Mouse (Mus musculus): Measurements from ENCODE around the gene Npcd. TPM values are rescaled to one million over a fixed set of nuclear protein-coding genes. Genes with fewer than 3 reads are reported as not detected.

The Npcd gene
- polyA plus RNA-seq, 1 experiment from 2014 or later: not detected

DNA sequence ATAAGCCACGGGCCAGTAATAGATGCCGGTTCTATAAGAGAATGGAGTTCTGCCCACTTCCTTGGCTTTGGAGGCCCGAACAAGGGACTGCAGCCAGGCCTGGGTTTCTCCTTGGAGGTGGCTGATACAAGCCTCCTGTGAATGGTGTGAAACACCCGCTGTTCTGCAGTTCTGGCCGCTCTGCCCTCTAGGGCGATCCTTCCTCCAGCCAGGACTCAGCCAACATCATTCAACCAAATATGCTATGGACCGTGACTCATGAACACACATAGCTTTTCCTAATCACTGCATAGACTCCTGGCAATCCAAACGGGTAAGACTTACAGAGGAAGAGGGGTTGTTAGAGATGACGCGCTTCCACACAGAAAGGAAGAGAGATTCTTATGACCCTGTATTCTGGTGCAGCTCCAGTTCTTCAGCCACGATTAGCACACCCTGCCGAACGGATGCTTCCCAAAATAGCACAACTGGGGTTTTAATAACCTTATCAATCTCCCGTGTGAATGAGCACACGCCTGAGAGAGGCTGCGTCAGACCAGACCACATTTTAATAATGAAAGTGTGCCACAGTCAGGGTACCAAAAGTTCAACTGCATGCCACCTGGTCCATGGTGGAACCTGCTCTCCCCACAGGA lies 66.6 kb downstream of the Npcd start:
- no peak overlapping the region for H3K4me2 ChIP-seq
- no peak overlapping the region for H3K4me3 ChIP-seq (ENCODE audit: low read depth, low read length)
- 88% methylated on average over 16 of the region's 16 CpGs for WGBS
- H3K4me1 ChIP-seq (ENCODE audit: control insufficient read depth, insufficient read depth, low read length): no peaks in the 10 kb centered on the region
- DNase-seq (ENCODE audit: low spot score, missing footprints): no peak
- no peaks in the 10 kb centered on the region for H3K9me3 ChIP-seq (ENCODE audit: control insufficient read depth, low read length)
- no peaks in the 10 kb centered on the region for H3K27me3 ChIP-seq (ENCODE audit: control insufficient read depth, insufficient read depth, low read length)
- no peak for ATAC-seq (ENCODE audit: low FRiP score)
- no peak overlapping the region for H3K27ac ChIP-seq (ENCODE audit: low read depth, low read length)
- H3K36me3 ChIP-seq (ENCODE audit: control insufficient read depth, insufficient read depth, low read length): peaks cover 2% of the 10 kb centered on the region; the same call in 1 of the 2 replicates
- H3K9ac ChIP-seq (ENCODE audit: low read length): no peak overlapping the region

DNA sequence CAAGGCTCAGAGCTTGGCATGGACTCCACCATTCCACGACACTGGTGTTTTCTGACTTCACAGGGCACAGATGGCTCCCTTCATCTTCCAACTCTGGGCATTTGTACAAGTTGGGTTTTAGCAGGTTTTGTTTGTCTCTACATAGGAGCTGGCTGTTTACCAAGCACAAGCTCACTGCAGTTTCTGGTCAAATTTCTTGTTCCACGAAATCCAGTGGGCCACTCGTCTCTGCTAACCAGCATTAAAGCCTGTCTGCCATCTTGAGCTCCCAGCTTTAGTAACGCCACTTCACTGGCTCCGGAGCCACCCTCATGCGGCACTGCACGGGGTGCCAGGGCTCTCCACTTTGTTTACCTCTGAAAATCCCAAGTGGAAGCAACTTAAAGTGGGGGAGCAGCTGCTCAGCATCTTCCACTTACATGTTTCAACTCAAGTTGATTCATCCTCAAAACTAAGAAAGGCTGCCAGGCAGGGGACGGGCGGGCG lies 67.4 kb downstream of the Npcd start:
- Histone ChIP-seq H3K27ac (ENCODE audit: low read depth, low read length) (no peak overlapping the region), H3K9ac (ENCODE audit: low read length) (no peak overlapping the region), H3K36me3 (ENCODE audit: control insufficient read depth, insufficient read depth, low read length) (peaks cover 2% of the 10 kb centered on the region; the same call in 1 of the 2 replicates), H3K4me2 (no peak overlapping the region), H3K27me3 (ENCODE audit: control insufficient read depth, insufficient read depth, low read length) (no peaks in the 10 kb centered on the region), H3K4me1 (ENCODE audit: control insufficient read depth, insufficient read depth, low read length) (no peaks in the 10 kb centered on the region), H3K9me3 (ENCODE audit: control insufficient read depth, low read length) (no peaks in the 10 kb centered on the region), H3K4me3 (ENCODE audit: low read depth, low read length) (no peak overlapping the region)
- ATAC-seq (ENCODE audit: low FRiP score) (no peak), DNase-seq (ENCODE audit: low spot score, missing footprints) (peak; percentile 12)
- 88% methylated on average over 10 of the region's 10 CpGs for WGBS

DNA sequence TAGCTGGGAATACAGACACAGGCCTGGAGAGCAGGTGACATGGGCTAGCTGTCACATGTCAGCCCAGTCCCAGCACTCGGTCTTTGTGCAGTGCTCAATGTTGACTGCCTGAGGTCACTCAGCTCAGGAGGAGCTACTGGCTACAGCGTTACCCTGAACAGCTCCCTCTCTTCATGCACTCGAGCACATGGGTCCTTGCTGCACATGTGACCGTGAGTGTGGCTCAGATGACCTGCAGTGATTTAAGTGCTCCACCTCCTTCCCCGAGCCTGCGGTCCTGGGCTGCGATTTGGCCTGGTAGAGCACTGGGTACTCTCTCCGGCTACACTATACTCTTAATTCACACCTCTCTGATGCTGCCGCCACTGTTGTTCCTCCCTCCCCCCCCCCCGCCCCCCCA lies 67.9 kb downstream of the Npcd start:
- 76% methylated on average over 9 of the region's 10 CpGs for WGBS
- H3K4me2 ChIP-seq: no peak overlapping the region
- no peaks in the 10 kb centered on the region for H3K4me1 ChIP-seq (ENCODE audit: control insufficient read depth, insufficient read depth, low read length)
- H3K36me3 ChIP-seq (ENCODE audit: control insufficient read depth, insufficient read depth, low read length): peaks cover 2% of the 10 kb centered on the region; the same call in 1 of the 2 replicates
- H3K9me3 ChIP-seq (ENCODE audit: control insufficient read depth, low read length): no peaks in the 10 kb centered on the region
- ATAC-seq (ENCODE audit: low FRiP score) (no peak), DNase-seq (ENCODE audit: low spot score, missing footprints) (peak; percentile 4)
- no peaks in the 10 kb centered on the region for H3K27me3 ChIP-seq (ENCODE audit: control insufficient read depth, insufficient read depth, low read length)
- no peak overlapping the region for H3K4me3 ChIP-seq (ENCODE audit: low read depth, low read length)
- H3K9ac ChIP-seq (ENCODE audit: low read length): no peak overlapping the region
- H3K27ac ChIP-seq (ENCODE audit: low read depth, low read length): no peak overlapping the region

DNA sequence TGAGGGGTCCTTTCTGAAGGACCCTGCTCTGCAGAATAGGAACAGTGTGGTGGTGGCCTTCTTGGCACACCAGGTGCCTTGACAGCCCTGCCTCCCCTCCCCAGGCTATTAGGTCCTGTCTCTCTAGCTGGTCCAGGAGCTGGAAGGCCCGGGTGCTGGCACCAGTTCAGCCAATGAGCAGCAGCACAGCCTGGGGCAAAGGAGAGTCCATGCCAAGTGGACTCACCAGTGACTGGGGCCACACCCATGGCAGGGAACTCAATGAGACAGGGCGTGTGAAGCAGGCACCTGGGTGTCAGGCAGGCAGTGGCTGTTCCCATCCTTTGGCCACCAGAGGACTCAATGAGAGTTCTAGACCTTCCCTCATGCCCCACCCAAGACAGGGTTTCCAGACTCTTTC lies 68.7 kb downstream of the Npcd start:
- H3K9me3 ChIP-seq (ENCODE audit: control insufficient read depth, low read length): no peaks in the 10 kb centered on the region
- H3K27ac ChIP-seq (ENCODE audit: low read depth, low read length): no peak overlapping the region
- ATAC-seq (ENCODE audit: low FRiP score): no peak
- WGBS: 74% methylated on average over 2 of the region's 2 CpGs
- H3K4me1 ChIP-seq (ENCODE audit: control insufficient read depth, insufficient read depth, low read length): no peaks in the 10 kb centered on the region
- H3K36me3 ChIP-seq (ENCODE audit: control insufficient read depth, insufficient read depth, low read length): peaks cover 2% of the 10 kb centered on the region; the same call in 1 of the 2 replicates
- no peak overlapping the region for H3K4me3 ChIP-seq (ENCODE audit: low read depth, low read length)
- no peak overlapping the region for H3K9ac ChIP-seq (ENCODE audit: low read length)
- peak; percentile 72 for DNase-seq (ENCODE audit: low spot score, missing footprints)
- no peaks in the 10 kb centered on the region for H3K27me3 ChIP-seq (ENCODE audit: control insufficient read depth, insufficient read depth, low read length)
- H3K4me2 ChIP-seq: no peak overlapping the region

DNA sequence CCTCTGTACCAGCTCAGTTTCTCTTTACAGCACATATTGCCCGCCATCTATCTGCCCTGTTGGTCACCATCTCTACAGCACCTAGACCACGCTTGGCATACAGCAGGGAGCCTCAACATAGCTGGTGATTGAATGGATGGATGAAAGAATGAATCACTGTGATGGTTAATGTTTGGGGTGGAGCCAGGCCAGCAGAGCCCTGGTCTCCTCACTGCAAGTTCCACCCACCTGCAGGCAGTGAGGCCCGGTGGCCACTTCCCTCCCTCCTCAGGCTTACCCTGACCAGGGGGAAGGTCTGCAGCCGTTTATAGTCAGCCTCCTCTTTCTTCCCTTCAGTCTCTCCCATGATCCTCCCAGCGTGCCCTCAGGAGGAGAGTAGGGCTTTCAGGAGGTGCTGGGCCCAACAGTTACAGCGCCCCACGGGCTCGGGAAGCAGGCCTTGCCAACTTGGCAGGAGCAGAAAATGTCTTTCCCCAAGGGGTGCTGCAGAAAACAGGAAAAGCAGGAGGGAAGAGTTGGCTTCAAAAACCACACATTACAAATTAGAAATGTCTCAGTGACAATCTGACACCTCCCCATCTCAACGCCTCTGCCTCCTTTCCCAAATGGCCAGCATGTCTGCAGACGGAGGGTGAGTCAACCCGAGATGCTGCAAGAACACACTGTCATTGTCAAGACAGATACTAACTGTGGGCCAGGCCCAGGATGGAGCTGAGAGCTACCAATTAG lies 69.3 kb downstream of the Npcd start:
- peak; percentile 33 for DNase-seq (ENCODE audit: low spot score, missing footprints)
- no peaks in the 10 kb centered on the region for H3K9me3 ChIP-seq (ENCODE audit: control insufficient read depth, low read length)
- ATAC-seq (ENCODE audit: low FRiP score): no peak
- H3K36me3 ChIP-seq (ENCODE audit: control insufficient read depth, insufficient read depth, low read length): peaks cover 2% of the 10 kb centered on the region; the same call in 1 of the 2 replicates
- H3K4me3 ChIP-seq (ENCODE audit: low read depth, low read length): no peak overlapping the region
- H3K27ac ChIP-seq (ENCODE audit: low read depth, low read length): no peak overlapping the region
- H3K4me2 ChIP-seq: no peak overlapping the region
- no peaks in the 10 kb centered on the region for H3K4me1 ChIP-seq (ENCODE audit: control insufficient read depth, insufficient read depth, low read length)
- no peak overlapping the region for H3K9ac ChIP-seq (ENCODE audit: low read length)
- WGBS: 88% methylated on average over 11 of the region's 11 CpGs
- no peaks in the 10 kb centered on the region for H3K27me3 ChIP-seq (ENCODE audit: control insufficient read depth, insufficient read depth, low read length)

DNA sequence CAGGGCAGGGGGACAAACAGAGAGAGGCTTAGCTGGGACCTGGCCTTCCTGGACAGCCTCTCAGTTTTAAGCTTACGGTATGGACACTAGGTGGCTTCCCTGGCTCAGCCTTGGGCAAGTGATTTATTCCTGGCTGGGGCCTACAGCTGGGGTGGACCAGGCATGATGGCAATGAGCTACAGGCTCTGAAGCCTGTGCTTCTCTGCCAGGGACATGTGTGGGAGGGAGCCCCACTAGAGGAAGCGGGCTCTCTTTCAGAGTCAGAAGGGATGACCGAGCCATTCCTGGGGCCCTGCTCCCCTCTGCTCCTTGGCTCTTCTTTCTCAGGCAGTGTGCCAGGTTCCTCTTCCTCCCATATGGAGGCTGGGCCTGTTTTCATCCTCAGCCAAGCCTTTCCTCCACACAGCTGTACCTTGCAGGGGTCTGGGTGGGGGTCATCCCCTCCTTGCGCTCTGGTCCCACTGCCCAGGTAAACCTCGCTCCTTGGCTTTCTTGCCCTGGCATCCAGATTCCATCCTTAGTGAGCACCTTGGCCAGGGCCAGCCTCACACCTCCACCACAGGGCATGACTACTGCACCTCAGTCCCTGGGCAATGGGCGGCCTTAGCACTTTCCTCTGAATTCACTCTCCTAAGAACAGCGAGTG lies 70.3 kb downstream of the Npcd start:
- Histone ChIP-seq H3K4me3 (ENCODE audit: low read depth, low read length) (no peak overlapping the region), H3K9ac (ENCODE audit: low read length) (no peak overlapping the region), H3K27ac (ENCODE audit: low read depth, low read length) (no peak overlapping the region), H3K27me3 (ENCODE audit: control insufficient read depth, insufficient read depth, low read length) (no peaks in the 10 kb centered on the region), H3K4me1 (ENCODE audit: control insufficient read depth, insufficient read depth, low read length) (no peaks in the 10 kb centered on the region), H3K4me2 (no peak overlapping the region), H3K9me3 (ENCODE audit: control insufficient read depth, low read length) (no peaks in the 10 kb centered on the region), H3K36me3 (ENCODE audit: control insufficient read depth, insufficient read depth, low read length) (peaks cover 2% of the 10 kb centered on the region; the same call in 1 of the 2 replicates)
- 96% methylated on average over 7 of the region's 7 CpGs for WGBS
- ATAC-seq (ENCODE audit: low FRiP score) (no peak), DNase-seq (ENCODE audit: low spot score, missing footprints) (no peak)

DNA sequence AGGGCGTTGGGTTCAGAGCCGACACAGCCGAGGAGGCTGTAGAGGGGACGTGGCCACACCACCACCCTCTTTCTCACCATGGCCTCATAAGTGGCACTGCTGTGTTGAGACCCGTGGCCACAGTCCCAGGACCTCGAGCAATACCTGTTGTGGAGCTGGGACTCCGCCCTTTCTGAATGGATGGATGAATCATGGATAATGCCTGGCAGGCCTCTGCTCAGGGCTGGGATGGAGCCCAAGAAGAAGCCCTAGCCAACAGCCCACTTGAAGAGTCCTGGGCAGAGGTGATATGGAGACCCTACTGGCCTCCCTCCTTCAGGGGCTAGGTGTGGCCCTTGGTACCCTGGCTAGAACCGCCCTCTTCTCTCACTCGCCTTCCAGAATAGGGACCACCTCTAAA lies 71.0 kb downstream of the Npcd start:
- 90% methylated on average over 9 of the region's 9 CpGs for WGBS
- Histone ChIP-seq H3K4me2 (no peak overlapping the region), H3K4me1 (ENCODE audit: control insufficient read depth, insufficient read depth, low read length) (no peaks in the 10 kb centered on the region), H3K9ac (ENCODE audit: low read length) (no peak overlapping the region), H3K4me3 (ENCODE audit: low read depth, low read length) (no peak overlapping the region), H3K27me3 (ENCODE audit: control insufficient read depth, insufficient read depth, low read length) (no peaks in the 10 kb centered on the region), H3K36me3 (ENCODE audit: control insufficient read depth, insufficient read depth, low read length) (peaks cover 2% of the 10 kb centered on the region; the same call in 1 of the 2 replicates), H3K9me3 (ENCODE audit: control insufficient read depth, low read length) (no peaks in the 10 kb centered on the region), H3K27ac (ENCODE audit: low read depth, low read length) (no peak overlapping the region)
- DNase-seq (ENCODE audit: low spot score, missing footprints) (peak; percentile 72), ATAC-seq (ENCODE audit: low FRiP score) (no peak)

DNA sequence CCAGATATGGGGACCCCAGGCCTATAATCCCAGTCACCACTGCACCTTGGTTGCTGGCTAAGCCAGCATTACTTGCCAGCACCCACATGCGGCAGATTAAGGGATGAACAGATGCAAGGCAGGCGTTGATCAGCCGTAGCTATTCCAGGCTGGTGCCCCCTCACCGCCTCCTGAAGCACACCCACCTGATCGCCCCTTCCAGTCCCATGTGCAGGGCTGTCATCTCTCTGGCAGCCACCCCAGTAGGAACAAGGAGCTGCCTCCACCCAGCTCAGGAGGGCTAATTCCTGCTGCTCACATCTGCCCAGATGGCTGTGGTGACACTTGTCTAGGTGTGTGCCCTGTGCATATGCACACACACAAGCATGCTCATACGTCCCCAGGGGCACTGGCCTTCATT lies 73.1 kb downstream of the Npcd start:
- Histone ChIP-seq H3K9ac (ENCODE audit: low read length) (no peak overlapping the region), H3K36me3 (ENCODE audit: control insufficient read depth, insufficient read depth, low read length) (peaks cover 2% of the 10 kb centered on the region; the same call in 1 of the 2 replicates), H3K4me3 (ENCODE audit: low read depth, low read length) (no peak overlapping the region), H3K27me3 (ENCODE audit: control insufficient read depth, insufficient read depth, low read length) (no peaks in the 10 kb centered on the region), H3K27ac (ENCODE audit: low read depth, low read length) (no peak overlapping the region), H3K4me1 (ENCODE audit: control insufficient read depth, insufficient read depth, low read length) (peaks cover 7% of the 10 kb centered on the region; the same call in 1 of the 2 replicates), H3K9me3 (ENCODE audit: control insufficient read depth, low read length) (no peaks in the 10 kb centered on the region), H3K4me2 (no peak overlapping the region)
- DNase-seq (ENCODE audit: low spot score, missing footprints) (peak; percentile 57), ATAC-seq (ENCODE audit: low FRiP score) (no peak)
- WGBS: 87% methylated on average over 6 of the region's 6 CpGs

DNA sequence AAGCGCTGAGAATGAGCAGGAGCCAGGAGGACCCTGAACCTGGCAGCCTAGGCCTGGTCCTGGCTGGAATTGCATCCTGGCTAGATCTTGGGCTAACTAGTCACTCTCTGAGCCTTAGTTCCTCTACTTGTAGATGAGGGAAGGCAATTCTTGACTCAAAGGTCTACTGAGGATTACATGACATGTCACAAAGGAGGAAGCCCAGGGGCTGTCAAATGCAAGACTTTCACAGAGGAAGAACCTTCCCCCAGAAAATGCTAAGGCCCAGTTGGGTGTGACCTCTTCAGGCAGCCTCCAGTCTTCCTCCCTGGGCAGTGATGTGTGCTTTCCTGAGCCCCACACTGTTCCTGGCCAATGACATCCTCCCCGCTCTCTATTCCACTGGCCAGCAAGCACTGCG lies 76.9 kb downstream of the Npcd start:
- Histone ChIP-seq H3K27me3 (ENCODE audit: control insufficient read depth, insufficient read depth, low read length) (no peaks in the 10 kb centered on the region), H3K9me3 (ENCODE audit: control insufficient read depth, low read length) (no peaks in the 10 kb centered on the region), H3K4me2 (no peak overlapping the region), H3K36me3 (ENCODE audit: control insufficient read depth, insufficient read depth, low read length) (no peaks in the 10 kb centered on the region), H3K4me1 (ENCODE audit: control insufficient read depth, insufficient read depth, low read length) (peaks cover 7% of the 10 kb centered on the region; the same call in 1 of the 2 replicates), H3K9ac (ENCODE audit: low read length) (no peak overlapping the region), H3K4me3 (ENCODE audit: low read depth, low read length) (no peak overlapping the region), H3K27ac (ENCODE audit: low read depth, low read length) (no peak overlapping the region)
- ATAC-seq (ENCODE audit: low FRiP score) (no peak), DNase-seq (ENCODE audit: low spot score, missing footprints) (peak; percentile 62)
- WGBS: 95% methylated on average over 3 of the region's 3 CpGs
